Mouse (Mus musculus) thymus, postnatal 25 days (tissue): Measurements from ENCODE around the gene Il1a.

Experiments
- DNase-seq: peaks from one replicate; pipeline ENCODE4 v3.0.0; 2022

The Il1a gene

GRCm38 (mm10) chr2:129309836-129310235 lies at the start of gene Il1a:
Gene Il1a, minus strand, starts transcription at chr2:129309972.
- DNase-seq: no peak

- DNase-seq: no peak
Observed at GRCm38 (mm10) chr2:129338138-129338621, 28.4 kb upstream of the Il1a start.

- no peak for DNase-seq
Observed at GRCm38 (mm10) chr2:129333471-129333870, 23.7 kb upstream of the Il1a start.

- no peak for DNase-seq
Observed at GRCm38 (mm10) chr2:129330540-129330939, 20.8 kb upstream of the Il1a start.

- no peak for DNase-seq
Observed at GRCm38 (mm10) chr2:129330024-129330423, 20.3 kb upstream of the Il1a start.

- DNase-seq: no peak
Observed at GRCm38 (mm10) chr2:129328238-129328637, 18.5 kb upstream of the Il1a start.

- DNase-seq: no peak
Observed at GRCm38 (mm10) chr2:129324216-129324615, 14.4 kb upstream of the Il1a start.

GRCm38 (mm10) chr2:129322117-129322635 lies 12.4 kb upstream of the Il1a start:
- no peak for DNase-seq

- no peak for DNase-seq
Observed at GRCm38 (mm10) chr2:129320033-129320605, 10.3 kb upstream of the Il1a start.

- DNase-seq: no peak
Observed at GRCm38 (mm10) chr2:129315831-129316230, 6.1 kb upstream of the Il1a start.

- DNase-seq: no peak
Observed at GRCm38 (mm10) chr2:129314880-129315279, 5.1 kb upstream of the Il1a start.

GRCm38 (mm10) chr2:129313934-129314333 lies 4.2 kb upstream of the Il1a start:
- DNase-seq: no peak

- no peak for DNase-seq
Observed at GRCm38 (mm10) chr2:129306020-129306419, 3.8 kb downstream of the Il1a start.

- no peak for DNase-seq
Observed at GRCm38 (mm10) chr2:129297589-129297982, 12.2 kb downstream of the Il1a start.

- DNase-seq: peak; percentile 98
Observed at GRCm38 (mm10) chr2:129296671-129297588, 12.8 kb downstream of the Il1a start, which contains the start of gene Ckap2l. Gene Ckap2l, minus strand, starts transcription at chr2:129297212.

- no peak for DNase-seq
Observed at GRCm38 (mm10) chr2:129296086-129296485, 13.7 kb downstream of the Il1a start.

GRCm38 (mm10) chr2:129295075-129295474 lies 14.7 kb downstream of the Il1a start:
- DNase-seq: no peak

- no peak for DNase-seq
Observed at GRCm38 (mm10) chr2:129273823-129274222, 35.9 kb downstream of the Il1a start.

GRCm38 (mm10) chr2:129270621-129271020 lies 39.2 kb downstream of the Il1a start:
- DNase-seq: no peak

- no peak for DNase-seq
Observed at GRCm38 (mm10) chr2:129269986-129270385, 39.8 kb downstream of the Il1a start.

GRCm38 (mm10) chr2:129269161-129269643 lies 40.6 kb downstream of the Il1a start:
- no peak for DNase-seq

GRCm38 (mm10) chr2:129267738-129268137 lies 42.0 kb downstream of the Il1a start:
- no peak for DNase-seq

GRCm38 (mm10) chr2:129265316-129265715 lies 44.5 kb downstream of the Il1a start:
- DNase-seq: no peak

- DNase-seq: no peak
Observed at GRCm38 (mm10) chr2:129263073-129263472, 46.7 kb downstream of the Il1a start.
